Mouse (Mus musculus): Measurements from ENCODE around the gene Tmem110. TPM values are rescaled to one million over a fixed set of nuclear protein-coding genes. Genes with fewer than 3 reads are reported as not detected.

Gene Tmem110
- 18.3 and 19.9 TPM in 2 replicates for polyA plus RNA-seq (2015; fragmentation: Nextera tagmentation; extraction: Ambion mirVana)

DNA sequence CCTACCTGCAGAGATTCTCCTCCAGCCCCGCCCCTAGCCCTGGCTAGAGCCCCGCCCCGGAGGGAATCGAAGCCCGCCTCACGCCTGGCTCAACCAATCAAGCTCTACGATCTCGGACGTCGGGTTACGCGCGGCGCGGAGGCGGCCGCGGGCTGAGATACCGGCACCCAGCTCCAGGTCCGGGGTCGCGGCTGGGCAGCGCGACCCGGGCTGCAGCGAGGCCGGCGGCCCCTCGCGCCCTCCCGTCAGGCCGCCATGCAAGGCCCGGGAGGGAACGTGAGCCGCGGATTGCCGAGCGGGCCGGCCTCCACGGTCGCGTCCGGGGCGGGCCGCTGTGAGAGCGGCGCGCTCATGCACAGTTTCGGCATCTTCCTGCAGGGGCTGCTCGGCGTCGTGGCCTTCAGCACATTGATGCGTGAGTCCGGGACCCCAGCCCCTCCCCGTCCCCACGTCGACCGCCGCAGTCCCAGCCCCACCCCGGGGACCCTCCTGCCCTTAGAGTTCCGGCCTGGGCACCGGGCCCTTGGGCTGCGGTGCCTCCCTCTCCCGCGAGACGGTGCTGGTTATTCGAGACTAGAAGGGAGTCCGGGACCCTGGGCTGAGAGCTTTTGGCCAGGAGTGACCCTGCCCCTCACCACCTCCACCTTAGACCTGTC lies at the start of gene Tmem110:
TSS of gene Tmem110 (plus strand) at position 115 of the 656 bp plus-strand sequence.
- DNase-seq (ENCODE audit: low spot score): peak; percentile 83

DNA sequence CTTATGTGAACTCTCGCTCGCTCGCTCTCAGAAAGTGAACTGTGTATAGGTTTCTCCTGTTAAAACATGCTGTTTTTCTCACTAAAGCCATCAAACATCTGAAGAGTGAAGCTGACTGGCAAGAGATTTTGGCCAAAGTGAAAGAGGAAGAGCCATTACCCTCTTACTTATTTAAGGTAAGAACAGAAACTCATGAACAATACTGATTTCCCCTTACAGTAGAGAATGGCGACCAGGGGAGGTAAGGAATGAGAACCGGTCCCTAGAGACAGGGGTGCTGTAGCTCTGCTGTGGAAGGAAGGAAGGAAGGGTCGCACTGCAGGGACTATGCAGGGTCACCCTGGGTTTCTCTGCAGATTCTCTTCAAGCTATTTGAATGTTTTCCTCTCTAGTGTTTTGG lies 40.8 kb upstream of the Tmem110 start:
- no peak for DNase-seq (ENCODE audit: low spot score)

DNA sequence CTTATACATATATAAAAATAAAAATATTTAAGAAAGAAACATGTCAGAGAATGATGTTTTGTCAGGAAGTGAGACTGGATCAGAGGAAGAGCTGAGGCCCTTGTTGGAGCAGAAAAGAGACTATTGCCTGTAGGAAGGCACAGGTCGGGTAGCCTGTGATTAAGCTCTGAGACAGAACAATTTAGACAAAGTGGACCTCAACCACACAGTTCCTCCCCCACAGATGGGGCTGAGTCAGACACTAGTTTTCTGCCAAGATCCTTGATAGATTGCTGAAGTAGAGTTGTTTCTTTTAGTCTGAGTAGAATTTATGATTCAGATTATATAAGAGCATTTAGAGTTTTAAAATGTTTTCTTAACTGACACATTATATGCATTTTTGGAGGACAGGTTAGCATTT lies 35.9 kb upstream of the Tmem110 start:
- DNase-seq (ENCODE audit: low spot score): no peak

DNA sequence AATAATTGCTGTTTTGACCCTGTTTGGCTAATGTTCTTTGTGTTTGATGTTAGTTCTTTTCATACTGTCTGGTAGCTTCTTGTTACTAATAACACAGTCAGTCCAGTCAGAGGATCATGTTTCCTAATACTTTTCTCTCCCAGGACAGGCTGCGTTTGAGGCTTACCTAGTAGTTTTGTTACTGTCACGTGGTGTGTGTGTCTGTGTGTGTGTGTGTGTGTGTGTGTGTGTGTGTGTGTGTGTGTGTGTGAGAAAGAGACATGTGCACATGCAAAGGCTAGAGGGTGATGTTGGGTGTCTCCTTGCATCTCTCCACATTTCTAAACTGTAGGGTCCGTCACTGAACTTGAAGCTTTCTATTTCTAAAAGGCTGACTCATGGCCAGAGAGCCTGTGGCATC lies 32.5 kb upstream of the Tmem110 start:
- no peak for DNase-seq (ENCODE audit: low spot score)

DNA sequence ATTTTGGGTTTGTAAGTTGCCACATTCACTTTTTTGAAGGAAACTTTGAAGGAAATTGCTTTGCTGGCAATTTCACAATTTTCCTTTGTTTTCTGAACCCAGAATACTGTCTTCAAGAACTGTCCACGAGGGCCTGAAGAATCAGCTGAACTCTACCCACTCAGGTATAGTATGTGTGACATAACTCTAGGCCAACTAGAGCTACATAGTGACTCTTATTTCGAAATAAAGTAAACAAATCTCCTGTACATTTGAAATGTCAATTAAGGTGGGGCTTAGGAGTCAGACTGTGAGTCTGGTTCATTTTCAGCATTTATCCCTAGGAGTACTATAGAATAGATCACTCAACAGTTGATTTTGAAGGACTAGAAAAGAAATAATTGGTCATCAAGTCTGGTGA lies 23.6 kb upstream of the Tmem110 start:
- no peak for DNase-seq (ENCODE audit: low spot score)

DNA sequence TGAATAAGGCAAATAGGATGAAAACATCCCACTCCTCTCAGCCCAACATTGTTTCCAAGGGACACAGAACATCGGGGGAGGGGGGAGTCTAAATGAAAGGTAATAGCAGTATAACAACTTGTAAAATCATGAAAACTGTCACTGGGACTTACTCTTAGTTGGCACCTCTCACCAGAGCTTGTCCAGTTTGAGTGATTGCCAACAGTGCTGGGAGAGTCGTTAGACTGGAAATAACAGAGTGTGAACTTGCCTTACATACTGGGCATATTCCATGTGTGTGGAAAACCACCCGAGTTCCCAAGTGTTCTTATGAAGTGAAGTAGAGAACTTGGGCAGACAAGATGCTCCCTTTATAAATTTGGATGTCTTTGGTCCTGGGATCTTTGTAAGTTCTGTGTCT lies 4.3 kb upstream of the Tmem110 start:
- no peak for DNase-seq (ENCODE audit: low spot score)

DNA sequence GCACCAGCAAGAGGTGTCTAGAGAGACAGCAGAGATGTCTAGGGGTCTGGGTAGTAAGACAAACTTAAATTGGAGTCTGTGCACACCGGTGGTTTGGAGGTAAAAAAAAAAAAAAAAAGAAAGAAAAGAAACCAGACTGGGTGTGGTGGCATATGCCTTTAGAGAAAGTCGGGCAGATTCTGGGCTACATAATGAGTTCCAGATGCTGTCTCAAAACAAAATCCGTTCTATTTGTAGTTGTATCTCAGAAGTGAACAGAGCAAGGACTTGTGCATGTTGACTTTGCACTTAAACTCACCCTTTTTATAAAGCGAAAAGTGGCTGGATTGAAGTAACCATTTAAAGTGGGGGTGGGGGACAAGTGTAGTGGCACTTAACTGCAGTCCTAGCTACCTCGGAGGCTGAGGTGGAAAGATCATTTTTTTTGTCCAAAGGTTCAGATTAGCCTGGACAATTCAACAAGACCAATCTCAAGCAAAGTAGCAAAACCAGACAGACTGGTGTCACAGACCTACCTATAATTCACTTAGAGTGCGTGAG lies 864 bp upstream of the Tmem110 start:
- no peak for DNase-seq (ENCODE audit: low spot score)

DNA sequence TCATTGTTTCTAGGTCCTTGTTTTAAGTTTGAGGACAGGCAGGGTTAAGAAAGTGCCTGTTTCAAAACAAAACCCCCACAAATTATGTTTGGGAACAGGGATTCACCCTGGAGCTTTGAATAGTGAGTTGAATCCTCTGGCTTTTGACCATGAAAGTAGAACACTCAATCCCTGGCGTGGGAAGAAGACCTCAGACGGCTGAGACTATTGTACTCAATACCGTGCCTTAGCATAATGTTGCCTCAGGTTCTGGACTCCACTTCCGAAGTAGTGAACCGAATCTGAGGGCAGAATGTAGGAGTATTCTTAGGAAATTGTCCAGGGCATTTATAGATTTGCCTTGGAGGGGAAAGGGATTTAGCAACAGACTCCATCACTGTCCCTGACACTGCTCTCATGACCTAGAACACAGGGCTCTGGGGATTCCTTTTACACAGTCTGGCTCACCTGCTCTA lies 342 bp upstream of the Tmem110 start:
- no peak for DNase-seq (ENCODE audit: low spot score)

DNA sequence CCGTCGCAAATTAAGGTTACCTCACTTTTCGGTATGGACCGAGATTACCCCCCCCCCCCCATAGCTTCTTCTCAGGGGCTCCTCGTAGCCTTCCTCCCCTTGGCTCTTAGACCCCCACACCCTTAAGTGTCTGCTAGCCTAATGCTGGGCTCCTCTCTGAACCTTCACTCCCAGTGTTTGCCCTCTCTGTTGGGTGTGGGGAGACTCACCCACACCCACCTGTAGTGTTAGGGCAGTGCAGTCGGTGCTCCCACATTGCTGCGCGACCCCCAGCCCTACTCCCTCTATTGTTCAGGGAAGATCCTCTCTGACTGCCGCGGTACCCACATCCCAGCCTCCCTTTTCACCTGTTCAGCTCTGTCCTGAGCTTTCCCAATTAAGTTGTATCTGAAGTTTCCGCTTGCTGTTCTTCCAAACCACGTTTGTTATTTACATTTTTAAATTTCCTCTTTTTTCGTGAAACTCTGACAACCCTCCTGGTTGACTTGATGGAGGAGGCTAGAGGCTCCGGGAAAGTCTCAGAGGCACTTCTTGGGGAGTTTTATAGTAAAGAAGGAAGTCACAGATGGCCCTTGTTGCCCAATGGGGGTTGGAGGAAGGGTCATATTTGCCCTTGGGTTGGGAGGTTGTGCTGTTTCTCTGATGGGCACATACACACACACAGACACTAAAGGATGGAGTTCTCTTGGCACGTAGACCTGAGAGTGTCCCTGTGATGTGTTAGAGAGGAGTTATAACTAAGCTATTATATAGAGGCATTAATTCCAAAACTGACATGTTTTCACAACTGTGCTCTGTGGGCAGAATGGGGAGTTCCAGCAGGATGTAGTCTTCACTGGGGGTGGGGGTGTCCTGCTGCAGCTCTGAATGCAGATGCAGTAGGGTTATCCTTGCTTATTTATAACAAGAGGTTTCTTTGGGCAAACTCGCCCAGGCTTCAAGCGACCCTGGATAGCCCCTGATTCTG lies 1.1 kb downstream of the Tmem110 start:
- peak; percentile 4 for DNase-seq (ENCODE audit: low spot score)

DNA sequence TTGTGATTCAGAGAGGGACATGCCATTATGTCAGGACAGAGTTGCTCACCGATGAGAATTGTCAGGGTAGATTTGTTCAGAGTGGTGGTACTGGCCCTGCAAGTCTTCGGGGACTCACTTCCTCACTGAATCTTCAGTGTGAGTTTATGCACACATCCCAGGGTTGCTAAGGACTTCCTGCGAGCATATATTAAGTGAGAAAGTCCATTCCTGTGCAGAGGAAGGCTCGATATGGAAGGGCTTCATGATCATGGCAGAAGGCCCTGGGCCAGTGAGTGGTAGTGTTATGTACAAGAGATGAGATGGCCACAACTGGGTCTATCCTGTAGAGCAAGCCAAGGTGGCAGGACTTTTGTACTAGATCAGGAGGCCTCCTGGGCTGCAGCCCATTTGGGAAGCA lies 2.1 kb downstream of the Tmem110 start:
- no peak for DNase-seq (ENCODE audit: low spot score)

DNA sequence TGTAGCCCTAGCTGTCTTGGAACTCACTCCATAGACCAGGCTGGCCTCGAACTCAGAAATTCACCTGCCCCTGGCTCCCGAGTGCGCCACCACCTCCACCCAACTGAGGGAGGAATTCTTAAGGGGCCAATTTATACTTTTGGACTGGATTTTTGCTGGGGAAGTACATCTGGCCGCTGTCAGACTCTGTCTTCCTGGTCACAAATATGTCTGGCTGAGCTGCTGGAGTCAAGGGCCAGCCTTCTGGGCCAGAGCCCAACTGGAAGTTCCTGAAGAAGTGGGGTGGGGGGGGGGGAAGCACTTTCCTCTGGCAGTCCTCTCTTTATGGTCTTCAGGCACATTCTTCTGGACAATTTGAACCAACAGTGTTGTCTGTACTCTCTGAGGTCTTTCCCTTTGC lies 2.7 kb downstream of the Tmem110 start:
- no peak for DNase-seq (ENCODE audit: low spot score)

DNA sequence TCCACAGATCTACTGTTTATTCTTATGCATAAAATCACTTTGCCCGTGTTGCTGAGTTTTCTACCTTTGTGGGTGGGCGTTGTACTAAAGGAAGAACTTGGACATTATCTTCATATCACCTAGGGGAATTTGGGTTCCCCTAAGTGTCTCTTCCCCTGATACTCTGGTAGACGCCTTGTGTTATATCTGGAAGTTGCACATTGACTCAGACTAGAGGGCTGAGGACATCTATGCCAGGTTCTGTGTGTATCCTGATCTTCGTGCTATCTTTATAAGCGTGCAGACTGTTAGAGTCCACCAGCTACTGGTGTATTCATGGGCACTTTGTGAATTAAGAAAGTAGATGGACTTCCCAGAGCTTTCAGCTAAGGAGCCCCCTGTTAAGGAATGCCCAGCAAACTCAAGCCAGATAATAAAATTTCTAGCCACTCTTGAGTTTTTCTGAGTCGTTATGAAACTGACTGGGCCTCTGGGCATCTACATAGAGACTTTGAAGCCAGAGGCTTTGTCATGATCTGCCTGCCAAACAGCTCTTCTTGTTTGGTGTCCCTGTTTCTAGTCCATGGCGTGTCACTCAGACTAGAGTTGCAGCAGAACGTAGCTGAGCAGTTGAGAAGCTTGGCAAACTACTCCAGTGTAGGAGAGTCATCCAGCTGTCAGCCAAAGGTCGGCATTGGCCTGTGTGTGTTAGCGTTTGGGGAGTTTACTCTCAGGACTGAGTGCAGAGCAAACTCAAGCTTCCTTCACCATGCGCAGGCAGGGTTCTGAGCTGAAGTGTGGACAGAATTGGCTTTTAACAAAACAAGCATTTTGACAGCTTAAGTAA lies 3.5 kb downstream of the Tmem110 start:
- DNase-seq (ENCODE audit: low spot score): no peak

DNA sequence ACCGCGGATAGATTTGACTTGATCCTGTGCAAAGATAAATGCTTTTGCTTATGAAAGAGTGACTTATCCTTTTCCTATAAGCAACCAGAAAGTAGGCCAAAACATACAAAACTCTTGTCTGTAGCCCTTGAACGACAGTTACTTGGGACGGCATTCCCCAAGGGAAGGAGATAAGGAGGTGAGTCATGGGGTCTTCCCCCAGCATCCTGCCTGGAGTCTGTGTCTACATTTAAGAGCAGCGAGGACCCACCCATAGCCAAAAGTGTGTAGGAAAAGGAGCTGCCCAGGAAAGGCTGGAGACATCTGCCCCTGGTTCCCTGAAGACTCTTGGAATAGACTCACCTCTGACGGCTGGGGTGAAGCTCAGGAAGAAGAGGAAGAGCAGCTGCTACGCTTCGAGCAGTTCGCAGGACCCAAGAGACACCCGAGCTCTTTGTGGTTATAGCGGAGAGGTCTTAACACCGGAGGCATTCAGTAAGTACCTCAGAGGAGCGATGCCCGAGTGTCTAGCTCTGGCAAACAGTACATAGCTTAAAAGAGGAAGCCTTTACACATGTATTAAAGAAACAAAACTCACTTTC lies 12.1 kb downstream of the Tmem110 start:
- no peak for DNase-seq (ENCODE audit: low spot score)

DNA sequence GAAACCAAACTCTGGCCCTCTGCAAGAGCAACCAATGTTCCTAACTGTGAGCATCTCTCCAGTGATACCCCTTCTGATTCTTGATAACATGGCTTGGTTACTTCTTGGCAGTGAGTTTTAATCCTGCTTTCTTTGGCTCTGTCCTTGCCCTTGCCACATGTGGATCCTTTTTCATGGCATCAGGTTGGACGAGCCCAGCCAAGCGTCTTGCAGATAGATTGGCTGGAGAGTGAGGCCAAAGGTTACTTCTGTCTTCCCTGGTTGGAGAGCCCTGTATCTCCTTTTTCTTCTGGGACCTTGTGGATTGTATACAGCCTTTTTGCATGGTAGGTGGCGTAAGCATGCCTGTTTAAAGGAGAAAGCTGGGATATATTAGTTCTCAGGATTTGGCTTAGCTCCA lies 18.3 kb downstream of the Tmem110 start:
- no peak for DNase-seq (ENCODE audit: low spot score)

DNA sequence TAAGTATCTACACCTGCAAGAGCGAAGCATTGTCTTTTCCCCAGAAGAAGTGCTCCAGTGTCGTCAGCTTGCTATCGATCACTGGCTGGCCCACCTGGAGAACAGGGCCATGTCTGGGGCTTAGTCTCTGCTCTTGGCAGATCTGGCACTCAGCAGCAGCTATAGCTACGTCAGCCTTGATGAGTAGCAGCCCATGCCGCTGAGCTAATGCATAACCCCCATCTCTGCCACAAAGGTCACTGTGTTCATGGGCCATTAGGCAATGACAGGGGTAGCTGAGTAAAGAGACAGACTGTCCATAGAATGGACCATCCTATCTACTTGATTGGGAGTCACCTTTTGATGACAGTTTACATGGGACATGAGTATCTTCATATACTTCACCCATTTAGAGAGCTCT lies 25.1 kb downstream of the Tmem110 start:
- DNase-seq (ENCODE audit: low spot score): no peak

DNA sequence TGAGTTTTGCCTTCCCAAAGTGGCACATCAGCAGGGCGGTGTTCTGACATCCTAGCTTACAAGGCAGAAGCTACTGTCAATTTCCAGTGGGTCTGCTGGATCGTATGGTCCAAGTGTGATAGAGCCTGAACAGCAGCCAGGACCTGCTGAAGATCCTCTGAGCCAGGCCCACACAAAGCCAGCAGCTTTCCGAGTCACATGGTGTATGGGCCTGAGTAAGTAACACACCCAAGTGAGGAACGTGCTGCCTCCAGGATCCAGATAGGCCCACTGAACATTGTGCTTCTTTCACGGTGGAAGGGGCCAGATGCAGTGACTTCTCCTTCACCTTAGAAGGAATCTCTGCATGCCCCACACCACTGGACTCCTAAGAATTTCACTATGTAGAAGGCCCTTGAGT lies 26.9 kb downstream of the Tmem110 start:
- no peak for DNase-seq (ENCODE audit: low spot score)

DNA sequence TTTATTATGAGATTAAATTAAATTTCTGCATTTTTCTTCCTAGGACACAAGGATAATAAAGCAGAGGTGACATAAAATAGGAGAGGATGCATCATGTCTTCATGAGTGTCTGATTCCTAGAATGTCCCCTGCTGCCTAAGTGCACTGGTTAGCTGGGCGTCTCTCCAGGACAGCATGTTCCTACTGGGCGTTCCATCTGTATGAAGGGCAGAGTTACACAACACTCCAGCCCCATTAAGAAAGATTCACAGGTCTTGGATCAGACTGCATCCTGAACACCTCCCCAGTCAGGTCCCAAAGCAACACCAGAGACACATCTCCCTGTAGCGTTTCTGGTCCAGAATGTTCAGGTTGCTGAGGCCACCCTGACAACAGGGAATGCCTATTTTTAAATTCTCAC lies 29.9 kb downstream of the Tmem110 start:
- DNase-seq (ENCODE audit: low spot score): no peak

DNA sequence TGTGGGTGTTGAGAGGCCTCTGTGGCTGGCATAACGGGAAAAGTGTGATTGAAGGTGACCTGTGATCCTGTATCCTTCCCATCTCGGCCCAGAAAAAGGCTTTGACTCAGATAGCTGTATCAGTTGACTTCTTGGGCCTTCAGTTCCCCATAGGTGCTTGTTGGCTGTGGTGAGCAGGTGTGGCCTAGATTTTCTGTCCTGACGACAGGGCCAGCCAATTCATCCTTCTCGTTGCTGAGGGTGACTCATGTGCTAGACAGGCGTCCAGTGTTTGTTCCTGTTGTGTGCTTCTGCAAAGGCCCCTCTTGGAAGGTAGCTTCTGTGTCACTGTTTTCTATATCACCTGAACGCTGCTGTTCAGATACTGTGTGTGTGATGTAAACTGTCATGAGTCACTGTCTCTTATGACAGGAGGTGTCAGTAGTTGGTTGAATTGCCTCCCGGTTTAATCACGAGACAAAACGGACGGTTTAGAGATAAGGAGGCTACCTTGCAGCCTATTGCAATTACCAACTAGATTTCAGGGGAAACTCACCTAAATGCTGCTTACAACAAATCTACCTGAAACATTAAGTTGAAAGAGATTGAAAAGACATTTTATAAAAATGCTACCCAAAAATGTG lies 31.6 kb downstream of the Tmem110 start:
- DNase-seq (ENCODE audit: low spot score): no peak

DNA sequence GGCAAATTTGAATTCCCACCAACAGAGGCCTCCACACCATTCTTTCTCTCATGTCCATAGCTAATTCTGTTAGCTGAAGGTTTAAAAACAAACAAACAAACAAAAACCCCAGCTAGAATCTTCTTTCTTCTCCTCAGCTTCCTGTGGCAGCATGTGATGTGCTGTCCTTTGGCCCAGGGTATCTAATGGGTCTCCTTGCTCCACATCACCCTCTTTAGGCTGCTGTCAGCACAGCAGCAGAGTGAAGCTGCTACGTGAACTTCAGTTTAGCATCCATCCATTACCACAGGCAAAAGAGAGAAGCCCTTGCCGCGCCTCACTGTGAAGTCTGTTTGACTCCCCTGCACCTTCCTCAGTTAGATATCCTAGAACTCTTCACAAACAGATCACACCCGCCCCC lies 32.6 kb downstream of the Tmem110 start:
- peak; percentile 25 for DNase-seq (ENCODE audit: low spot score)

DNA sequence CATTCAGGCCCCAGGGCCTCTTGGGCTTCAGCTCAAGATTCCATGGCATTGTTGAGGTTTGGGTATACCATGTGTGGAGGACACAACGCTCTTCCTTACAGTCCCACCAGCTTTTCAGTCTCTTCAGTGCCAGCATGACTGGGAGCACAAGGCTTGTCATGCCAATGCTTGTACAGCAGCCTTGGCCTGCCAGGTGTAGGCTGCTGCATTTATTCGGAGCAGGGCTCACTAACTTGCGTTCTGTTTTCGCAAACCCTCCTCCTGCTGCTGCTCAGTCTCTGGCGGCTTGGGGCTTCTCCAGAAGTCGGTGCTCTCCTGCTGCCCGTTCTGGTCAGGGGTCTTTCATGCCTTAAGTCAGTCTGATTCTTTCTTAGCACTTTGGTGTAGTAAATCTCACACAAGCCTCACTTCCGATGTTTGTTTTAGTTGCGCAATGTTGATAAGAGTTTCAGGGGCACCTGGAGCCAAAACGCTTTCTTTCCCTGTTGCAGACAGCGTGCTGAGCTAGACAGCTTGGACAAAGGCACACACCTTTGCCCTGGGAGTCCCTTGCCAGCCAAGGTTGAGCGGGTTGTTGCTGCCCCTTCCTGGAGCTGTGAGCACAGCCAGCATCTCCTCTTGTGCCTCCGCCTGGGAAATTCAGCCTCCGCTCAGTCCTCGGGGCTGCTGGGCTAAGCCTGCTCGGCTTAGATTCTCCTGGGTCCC lies 36.2 kb downstream of the Tmem110 start:
- DNase-seq (ENCODE audit: low spot score): no peak
